Mouse (Mus musculus) limb, embryonic 10.5 days (tissue): ENCODE data around the gene Pvalb. TPM values are rescaled to one million over a fixed set of nuclear protein-coding genes. Genes with fewer than 3 reads are reported as not detected.

Source experiments
- DNase-seq: peaks from one replicate; pipeline ENCODE4 v3.0.0-alpha.2; 2017; ENCODE audit warnings: low spot score
- H3K27ac ChIP-seq: fragments of 300-500 bp; sonication (generic); 2 replicates; pipeline ENCODE4 v1.5.1; 2016; ENCODE audit warnings: mild to moderate bottlenecking
- H3K27me3 ChIP-seq: fragments of 300-500 bp; sonication (generic); 2 replicates; pipeline ENCODE4 v1.6.1; 2016; ENCODE audit warnings: low read depth, mild to moderate bottlenecking; ENCODE audit not compliant: poor library complexity, severe bottlenecking
- H3K36me3 ChIP-seq: fragments of 300-500 bp; sonication (generic); 2 replicates; pipeline ENCODE4 v1.6.1; 2016; ENCODE audit warnings: mild to moderate bottlenecking, moderate library complexity
- H3K4me1 ChIP-seq: fragments of 300-500 bp; sonication (generic); 2 replicates; pipeline ENCODE4 v1.6.1; 2016
- H3K4me3 ChIP-seq: fragments of 300-500 bp; sonication (generic); 2 replicates; pipeline ENCODE4 v1.5.1; 2016; ENCODE audit warnings: mild to moderate bottlenecking, moderate library complexity
- H3K9me3 ChIP-seq: fragments of 300-500 bp; sonication (generic); replicated peaks from 2 replicates; pipeline ENCODE4 v1.6.1; 2016; ENCODE audit warnings: mild to moderate bottlenecking
- WGBS: fragments of 180-500 bp; shearing (Covaris S2); methylation state at CpG from one replicate; pipeline ENCODE4 v1.1.7; 2016; 5-methylcytosine and 5-hydroxymethylcytosine counted together
- polyA plus RNA-seq: library from polyadenylated mRNA; unstranded; fragments of >200 nt; fragmentation: Nextera tagmentation; extraction: Ambion mirVana; gene quantifications from 2 replicates; pipeline ENCODE4 v1.2.1, GENCODE M21; 2016

The Pvalb gene
- polyA plus RNA-seq, 1 experiment from 2014 or later, result not detected

- no peak overlapping the region for H3K4me3 ChIP-seq
- DNase-seq, result no peak
- no peaks in the 10 kb centered on the region for H3K27me3 ChIP-seq
- H3K4me1 ChIP-seq, result 0 out of 2 replicates have a peak, but pooled peaks cover 2% of the 10 kb centered on the region
- H3K9me3 ChIP-seq, result no peaks in the 10 kb centered on the region
- WGBS, result 71% methylated on average over 13 of the region's 13 CpGs
- H3K36me3 ChIP-seq, result no peaks in the 10 kb centered on the region
- no peak overlapping the region for H3K27ac ChIP-seq
Measured at GRCm38 (mm10) chr15:78231346-78232331, 25.4 kb upstream of the Pvalb start.

GRCm38 (mm10) chr15:78227816-78228215 lies 21.6 kb upstream of the Pvalb start:
- 90% methylated on average over 12 of the region's 12 CpGs for WGBS
- no peak for DNase-seq
- no peaks in the 10 kb centered on the region for H3K36me3 ChIP-seq
- H3K4me1 ChIP-seq, result 0 out of 2 replicates have a peak, but pooled peaks cover 5% of the 10 kb centered on the region
- H3K27ac ChIP-seq, result no peak overlapping the region
- no peaks in the 10 kb centered on the region for H3K27me3 ChIP-seq
- H3K4me3 ChIP-seq, result no peak overlapping the region
- no peaks in the 10 kb centered on the region for H3K9me3 ChIP-seq

GRCm38 (mm10) chr15:78215269-78215668 lies 9.1 kb upstream of the Pvalb start:
- H3K4me3 ChIP-seq, result no peak overlapping the region
- WGBS, result 82% methylated on average over 9 of the region's 9 CpGs

GRCm38 (mm10) chr15:78211367-78211766 lies 5.2 kb upstream of the Pvalb start:
- Histone ChIP-seq H3K27ac (no peak overlapping the region), H3K27me3 (0 out of 2 replicates have a peak, but pooled peaks cover under 1% of the 10 kb centered on the region), H3K9me3 (no peaks in the 10 kb centered on the region), H3K36me3 (no peaks in the 10 kb centered on the region), H3K4me3 (no peak overlapping the region), H3K4me1 (no peaks in the 10 kb centered on the region)
- WGBS, result 88% methylated on average over 8 of the region's 8 CpGs
- DNase-seq, result no peak

More at GRCm38 (mm10) chr15:78215269-78215668, 9.1 kb upstream of the Pvalb start:
- Histone ChIP-seq H3K36me3 (no peaks in the 10 kb centered on the region), H3K9me3 (no peaks in the 10 kb centered on the region), H3K4me1 (no peaks in the 10 kb centered on the region), H3K27ac (no peak overlapping the region), H3K27me3 (no peaks in the 10 kb centered on the region)
- no peak for DNase-seq

- H3K27ac ChIP-seq, result no peak overlapping the region
- no peaks in the 10 kb centered on the region for H3K36me3 ChIP-seq
- no peak overlapping the region for H3K4me3 ChIP-seq
- no peaks in the 10 kb centered on the region for H3K9me3 ChIP-seq
- no peaks in the 10 kb centered on the region for H3K4me1 ChIP-seq
- H3K27me3 ChIP-seq, result peaks cover 12% of the 10 kb centered on the region
- DNase-seq, result no peak
- WGBS, result 85% methylated on average over 4 of the region's 4 CpGs
Measured at GRCm38 (mm10) chr15:78210203-78210602, 4.0 kb upstream of the Pvalb start.

- 40% methylated on average over 3 of the region's 3 CpGs for WGBS
- Histone ChIP-seq H3K4me3 (no peak overlapping the region), H3K9me3 (no peaks in the 10 kb centered on the region), H3K4me1 (peaks cover 9% of the 10 kb centered on the region), H3K27me3 (peaks cover 54% of the 10 kb centered on the region), H3K27ac (no peak overlapping the region), H3K36me3 (no peaks in the 10 kb centered on the region)
- no peak for DNase-seq
Measured at GRCm38 (mm10) chr15:78205192-78205591, 1.0 kb downstream of the Pvalb start.

GRCm38 (mm10) chr15:78204053-78204847 lies 1.9 kb downstream of the Pvalb start:
- H3K9me3 ChIP-seq, result no peaks in the 10 kb centered on the region
- 2% methylated on average over 41 of the region's 41 CpGs for WGBS
- peak overlapping the region; percentile 44 for H3K4me3 ChIP-seq
- H3K27me3 ChIP-seq, result peaks cover 54% of the 10 kb centered on the region
- no peak overlapping the region for H3K27ac ChIP-seq
- peak; percentile 62 for DNase-seq
- peaks cover 9% of the 10 kb centered on the region for H3K4me1 ChIP-seq
- no peaks in the 10 kb centered on the region for H3K36me3 ChIP-seq

GRCm38 (mm10) chr15:78195096-78195880 lies 10.9 kb downstream of the Pvalb start:
- Histone ChIP-seq H3K36me3 (no peaks in the 10 kb centered on the region), H3K4me3 (no peak overlapping the region), H3K4me1 (no peaks in the 10 kb centered on the region), H3K27me3 (no peaks in the 10 kb centered on the region), H3K9me3 (no peaks in the 10 kb centered on the region), H3K27ac (no peak overlapping the region)
- DNase-seq, result no peak
- whole genome bisulfite sequencing, result 75% methylated on average over 28 of the region's 28 CpGs

GRCm38 (mm10) chr15:78194320-78194719 lies 11.9 kb downstream of the Pvalb start:
- Histone ChIP-seq H3K27me3 (no peaks in the 10 kb centered on the region), H3K4me1 (no peaks in the 10 kb centered on the region), H3K36me3 (no peaks in the 10 kb centered on the region), H3K4me3 (no peak overlapping the region), H3K27ac (no peak overlapping the region), H3K9me3 (no peaks in the 10 kb centered on the region)
- 84% methylated on average over 3 of the region's 3 CpGs for WGBS
- no peak for DNase-seq

- no peak for DNase-seq
- WGBS, result 89% methylated on average over 7 of the region's 7 CpGs
- Histone ChIP-seq H3K27ac (no peak overlapping the region), H3K36me3 (no peaks in the 10 kb centered on the region), H3K27me3 (no peaks in the 10 kb centered on the region), H3K4me1 (peaks cover 5% of the 10 kb centered on the region; the same call in 1 of the 2 replicates), H3K4me3 (no peak overlapping the region), H3K9me3 (no peaks in the 10 kb centered on the region)
Measured at GRCm38 (mm10) chr15:78189636-78190035, 16.6 kb downstream of the Pvalb start.

- no peaks in the 10 kb centered on the region for H3K36me3 ChIP-seq
- H3K27ac ChIP-seq, result no peak overlapping the region
- H3K4me1 ChIP-seq, result peaks cover 10% of the 10 kb centered on the region; the same call in 1 of the 2 replicates
- H3K9me3 ChIP-seq, result no peaks in the 10 kb centered on the region
- no peak overlapping the region for H3K4me3 ChIP-seq
- WGBS, result 80% methylated on average over 3 of the region's 3 CpGs
- no peak for DNase-seq
- peaks cover 11% of the 10 kb centered on the region for H3K27me3 ChIP-seq
Measured at GRCm38 (mm10) chr15:78188546-78188945, 17.7 kb downstream of the Pvalb start.

GRCm38 (mm10) chr15:78186906-78187305 lies 19.3 kb downstream of the Pvalb start:
- peaks cover 26% of the 10 kb centered on the region for H3K27me3 ChIP-seq
- no peak for DNase-seq
- 70% methylated on average over 5 of the region's 5 CpGs for WGBS
- H3K36me3 ChIP-seq, result no peaks in the 10 kb centered on the region
- H3K4me1 ChIP-seq, result peaks cover 10% of the 10 kb centered on the region; the same call in 1 of the 2 replicates
- H3K9me3 ChIP-seq, result no peaks in the 10 kb centered on the region
- no peak overlapping the region for H3K27ac ChIP-seq
- H3K4me3 ChIP-seq, result no peak overlapping the region
